Mouse (Mus musculus): ENCODE measurements around the gene Zfp235.

Gene Zfp235

DNA sequence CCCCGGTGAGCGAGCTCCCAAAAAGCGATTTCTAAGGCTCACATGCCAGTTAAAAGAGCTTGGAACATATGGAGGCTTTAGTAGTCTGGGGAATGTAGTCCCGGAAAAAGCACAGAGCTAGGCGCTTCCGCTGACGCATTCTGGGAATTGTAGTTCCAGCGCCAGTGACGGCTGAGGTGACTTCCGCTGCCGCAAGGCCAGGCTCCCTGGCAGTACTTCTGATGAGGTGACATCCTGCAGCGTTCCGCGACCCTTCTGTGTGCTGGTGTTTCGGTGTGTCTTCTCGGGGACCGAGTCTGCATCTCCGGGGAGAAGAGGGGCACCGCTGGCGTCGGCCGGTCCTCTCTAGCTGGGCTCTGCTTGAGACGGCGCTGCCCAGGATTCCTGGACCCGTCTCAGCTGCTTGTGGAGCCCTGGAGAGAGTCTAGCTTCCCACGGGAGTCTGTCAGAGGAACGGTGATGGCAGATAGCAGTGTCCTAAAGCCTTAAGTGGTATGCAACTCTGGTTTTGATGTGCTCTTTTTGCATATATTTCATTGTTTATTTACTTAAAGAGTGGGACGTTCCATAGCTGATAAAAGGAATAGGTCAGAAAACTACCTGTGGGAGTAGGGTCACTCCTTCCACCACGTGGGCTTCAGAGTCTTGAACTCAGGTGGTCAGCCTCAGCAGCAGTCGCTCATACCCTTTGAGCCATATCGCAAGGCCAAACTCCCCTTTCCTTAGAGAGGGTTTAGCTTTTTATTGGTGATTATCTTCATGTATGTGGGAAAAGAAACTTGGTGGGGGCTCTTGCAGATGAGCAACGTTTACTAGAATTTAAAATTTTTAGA lies at the start of gene Zfp235:
Gene Zfp235 (plus strand): TSS at position 174 of the 833 bp plus-strand sequence.
- peak; percentile 66 to 75 for DNase-seq (ENCODE audit: low spot score in 2 of 2)

DNA sequence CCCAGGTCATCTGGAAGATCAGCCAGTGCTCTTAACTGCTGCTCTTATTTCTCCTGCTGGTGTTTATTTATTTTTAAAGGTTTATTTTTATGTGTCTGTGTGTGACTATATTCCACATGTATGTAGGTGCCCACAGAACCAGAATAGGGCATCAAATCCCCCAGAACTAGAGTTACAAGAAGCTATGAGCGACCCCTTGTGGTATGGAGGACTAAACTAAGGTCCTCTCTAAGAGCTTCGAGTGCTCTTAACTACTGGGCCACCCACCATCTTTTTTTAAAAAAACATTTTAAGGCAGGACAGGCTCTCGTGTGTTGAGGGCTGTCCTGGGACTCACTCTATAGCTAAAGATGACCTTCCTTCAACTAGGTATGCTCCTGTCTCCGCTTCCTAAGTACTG lies 47.1 kb upstream of the Zfp235 start:
- DNase-seq (ENCODE audit: low spot score in 2 of 2) = no peak

DNA sequence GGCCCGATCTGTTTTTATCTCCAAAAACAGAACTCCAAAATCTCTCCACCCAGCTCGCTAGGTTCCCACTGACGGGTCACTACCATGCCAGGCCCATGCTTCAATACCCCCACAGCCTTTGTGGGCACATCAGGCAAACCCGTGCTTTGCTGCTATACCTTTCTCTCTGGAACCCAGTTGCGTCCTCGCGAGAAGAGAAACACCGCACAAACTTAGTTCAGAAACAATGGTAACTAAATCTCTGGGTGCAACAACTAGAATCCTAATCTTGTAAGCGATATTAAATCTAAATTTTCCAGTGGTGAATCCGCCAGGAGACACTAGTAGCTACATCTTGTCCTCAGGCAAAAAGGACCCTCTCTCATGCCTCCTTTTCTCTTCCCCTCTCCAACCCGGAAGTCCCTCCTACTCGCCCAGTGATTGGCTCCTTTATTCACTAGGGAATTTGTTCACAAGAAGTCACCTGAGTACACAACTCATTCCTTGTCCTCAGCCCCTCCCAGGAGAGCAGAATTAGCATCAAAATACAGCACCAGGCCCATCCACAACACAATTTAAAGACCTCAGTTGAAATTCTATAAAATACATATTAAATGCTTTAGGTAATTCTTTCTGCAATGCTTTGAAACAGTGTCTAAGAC lies 46.4 kb upstream of the Zfp235 start:
- no peak for DNase-seq (ENCODE audit: low spot score in 2 of 2)

- DNase-seq (ENCODE audit: low spot score in 2 of 2) = no peak
Measured at GRCm38 (mm10) chr7:24104403-24104802, 29.6 kb upstream of the Zfp235 start.

- DNase-seq (ENCODE audit: low spot score in 2 of 2) = no peak
Measured at GRCm38 (mm10) chr7:24105144-24105703, 28.7 kb upstream of the Zfp235 start.

DNA sequence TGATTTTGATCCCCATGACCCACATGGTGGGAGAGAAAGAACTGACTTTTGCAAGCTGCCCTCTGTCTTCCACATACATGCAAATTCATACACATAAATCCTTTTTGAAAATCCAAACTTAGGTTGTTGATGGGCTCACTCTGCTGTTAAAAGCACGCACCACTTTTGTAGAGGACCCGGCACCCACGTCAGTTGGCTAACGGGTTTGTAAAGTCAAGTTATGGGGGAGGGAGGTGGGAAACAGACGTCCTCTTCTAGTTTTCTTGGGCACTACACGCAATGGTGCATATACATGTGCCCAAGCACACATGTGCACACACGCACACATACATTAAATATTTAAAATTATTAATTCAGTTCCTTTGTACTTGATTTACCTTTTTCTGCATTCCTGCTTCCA lies 23.1 kb upstream of the Zfp235 start:
- DNase-seq (ENCODE audit: low spot score in 2 of 2) = no peak

DNA sequence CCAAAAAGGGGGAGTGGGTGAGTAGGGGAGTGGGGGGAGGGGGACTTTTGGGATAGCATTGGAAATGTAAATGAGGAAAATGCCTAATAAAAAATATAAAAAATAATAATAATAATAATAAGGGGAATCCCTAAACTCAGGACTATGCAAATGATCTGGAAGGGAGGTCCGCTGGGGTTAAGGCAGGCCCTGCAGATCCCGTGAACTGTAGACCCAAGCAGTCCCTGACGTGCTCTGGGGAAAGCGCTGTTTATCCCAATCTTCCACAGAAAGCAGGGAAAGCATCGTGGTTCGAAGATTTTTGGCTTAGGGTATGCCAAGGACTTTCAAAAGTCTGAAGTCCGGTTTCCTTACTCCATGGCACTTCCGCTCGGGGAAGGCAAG lies 22.2 kb upstream of the Zfp235 start:
- no peak for DNase-seq (ENCODE audit: low spot score in 2 of 2)

- DNase-seq (ENCODE audit: low spot score in 2 of 2) = no peak
Measured at GRCm38 (mm10) chr7:24112156-24112856, 21.7 kb upstream of the Zfp235 start, which contains the start of gene Zfp112. TSS of gene Zfp112 (plus strand) at chr7:24112314.

- no peak for DNase-seq (ENCODE audit: low spot score in 2 of 2)
Measured at GRCm38 (mm10) chr7:24113001-24113400, 21.0 kb upstream of the Zfp235 start.

GRCm38 (mm10) chr7:24116655-24117054 lies 17.3 kb upstream of the Zfp235 start:
- no peak for DNase-seq (ENCODE audit: low spot score in 2 of 2)

GRCm38 (mm10) chr7:24133425-24133995 lies 459 bp upstream of the Zfp235 start:
- no peak for DNase-seq (ENCODE audit: low spot score in 2 of 2)

GRCm38 (mm10) chr7:24142566-24142965 lies 8.6 kb downstream of the Zfp235 start:
- DNase-seq (ENCODE audit: low spot score in 2 of 2) = no peak

- DNase-seq (ENCODE audit: low spot score in 2 of 2) = no peak
Measured at GRCm38 (mm10) chr7:24153272-24153671, 19.3 kb downstream of the Zfp235 start.

DNA sequence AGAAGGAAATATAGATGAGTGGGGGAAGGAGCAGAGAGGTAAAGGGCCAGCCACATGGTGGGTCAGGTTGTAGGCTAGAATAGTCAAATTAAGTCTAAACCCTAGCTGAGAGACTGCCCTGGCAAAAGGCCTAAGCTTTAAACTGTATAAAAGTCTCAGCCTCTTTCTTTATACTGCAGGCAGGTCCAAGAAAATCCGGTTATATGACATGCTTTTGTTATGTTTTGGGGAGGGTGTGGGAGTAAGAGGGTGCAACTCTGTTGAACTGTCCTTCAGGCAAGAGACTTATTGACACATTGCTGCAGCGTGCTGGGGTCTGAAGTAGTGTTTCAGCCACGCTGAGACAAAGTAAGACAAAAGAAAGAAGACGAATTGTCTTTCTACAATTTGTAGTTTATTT lies 38.2 kb downstream of the Zfp235 start:
- DNase-seq (ENCODE audit: low spot score in 2 of 2) = no peak

DNA sequence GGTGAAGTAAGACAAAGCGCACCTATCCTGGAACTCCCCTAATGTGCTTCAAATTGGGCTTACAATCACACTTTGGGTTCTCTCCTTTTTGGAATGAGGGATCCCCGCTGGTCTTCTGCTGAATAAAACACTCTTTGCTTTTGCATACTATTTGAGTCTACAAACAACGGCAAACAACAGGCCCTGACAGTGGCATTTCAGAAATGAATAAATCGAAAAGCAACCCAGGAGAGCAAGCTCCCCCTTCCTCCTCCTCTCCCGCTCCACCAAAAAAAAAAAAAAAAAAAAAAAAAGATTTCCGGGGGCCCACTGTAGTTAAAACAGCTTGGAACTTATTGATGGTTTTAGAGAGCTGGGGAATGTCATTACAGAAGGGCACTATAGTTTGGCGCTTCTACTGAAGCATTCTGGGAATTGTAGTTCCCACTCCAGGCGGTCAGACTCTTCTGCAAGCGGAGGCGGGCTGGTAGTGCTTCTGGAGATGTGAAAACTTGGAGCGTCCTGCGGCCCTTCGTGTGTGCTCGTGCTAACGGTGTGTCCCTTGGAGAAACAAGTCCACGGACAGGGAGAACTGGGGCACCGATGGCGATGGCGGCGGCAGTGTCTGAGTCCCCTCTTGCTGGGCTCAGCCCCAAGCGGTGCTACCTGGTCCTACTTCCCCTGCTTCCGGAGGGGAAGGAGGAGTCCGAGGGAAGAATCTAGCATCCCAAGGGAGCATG lies 40.8 kb downstream of the Zfp235 start, which contains the start of gene Zfp114:
Gene Zfp114 (plus strand): TSS at position 443 of the 719 bp plus-strand sequence.
- DNase-seq (ENCODE audit: low spot score in 2 of 2) = peak in 1 of 2 experiments; percentile 3

DNA sequence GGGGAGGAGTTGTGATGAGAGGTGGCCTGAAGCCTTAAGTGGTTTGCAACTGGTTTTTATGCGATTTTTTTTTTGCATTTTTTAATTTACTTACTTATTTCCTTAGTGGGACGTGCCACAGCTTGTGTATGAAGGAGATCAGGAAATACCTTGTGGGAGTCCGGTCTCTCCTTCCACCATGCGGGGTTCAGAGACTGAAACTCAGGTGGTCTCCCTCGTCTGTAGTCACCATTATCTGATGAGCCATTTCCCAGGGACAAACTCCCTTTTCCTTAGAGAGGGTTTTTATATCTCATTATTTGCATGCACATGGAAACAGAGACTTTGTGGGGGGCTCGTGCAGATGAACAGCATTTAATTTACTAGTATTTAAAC lies 41.4 kb downstream of the Zfp235 start:
- no peak for DNase-seq (ENCODE audit: low spot score in 2 of 2)

GRCm38 (mm10) chr7:24187611-24188010 lies 53.6 kb downstream of the Zfp235 start:
- DNase-seq (ENCODE audit: low spot score in 2 of 2) = no peak

GRCm38 (mm10) chr7:24188901-24189570 lies 55.1 kb downstream of the Zfp235 start:
- DNase-seq (ENCODE audit: low spot score in 2 of 2) = no peak

- no peak for DNase-seq (ENCODE audit: low spot score in 2 of 2)
Measured at GRCm38 (mm10) chr7:24189571-24189944, 55.6 kb downstream of the Zfp235 start.

- no peak for DNase-seq (ENCODE audit: low spot score in 2 of 2)
Measured at GRCm38 (mm10) chr7:24191361-24191760, 57.4 kb downstream of the Zfp235 start.
